Mouse (Mus musculus) liver, embryonic 13.5 days (tissue): Measurements from ENCODE around the gene Rhob. TPM values are rescaled to one million over a fixed set of nuclear protein-coding genes. Genes with fewer than 3 reads are reported as not detected.

Experiments used
- ATAC-seq: fragments of 200-750 bp; cut with Nextera tagmentation; 2 replicates; pipeline ENCODE4 v1.8.0; 2017; ENCODE audit warnings: low read depth, mild to moderate bottlenecking, moderate number of reproducible peaks, moderate library complexity
- DNase-seq: peaks from one replicate; pipeline ENCODE4 v3.0.0; 2022
- H3K27ac ChIP-seq: fragments of 300-500 bp; sonication (generic); 2 replicates; pipeline ENCODE4 v1.5.1; 2015; ENCODE audit warnings: moderate library complexity, mild to moderate bottlenecking, inconsistent platforms
- H3K27me3 ChIP-seq: fragments of 300-500 bp; sonication (generic); 2 replicates; pipeline ENCODE4 v1.6.1; 2015; ENCODE audit warnings: mild to moderate bottlenecking, inconsistent platforms
- H3K36me3 ChIP-seq: fragments of 300-500 bp; sonication (generic); 2 replicates; pipeline ENCODE4 v1.6.1; 2015; ENCODE audit warnings: mild to moderate bottlenecking, inconsistent platforms
- H3K4me1 ChIP-seq: fragments of 300-500 bp; sonication (generic); replicated peaks from 2 replicates; pipeline ENCODE4 v1.6.1; 2015; ENCODE audit warnings: inconsistent platforms
- H3K4me2 ChIP-seq: fragments of 300-500 bp; sonication (generic); 2 replicates; pipeline ENCODE4 v1.6.1; 2015; ENCODE audit warnings: inconsistent platforms, mild to moderate bottlenecking, moderate library complexity
- H3K4me3 ChIP-seq: fragments of 300-500 bp; sonication (generic); replicated peaks from 2 replicates; pipeline ENCODE4 v1.5.1; 2015; ENCODE audit warnings: mild to moderate bottlenecking, inconsistent platforms
- H3K9ac ChIP-seq: fragments of 300-500 bp; sonication (generic); 2 replicates; pipeline ENCODE4 v1.6.1; 2015; ENCODE audit warnings: mild to moderate bottlenecking, inconsistent platforms
- H3K9me3 ChIP-seq: fragments of 300-500 bp; sonication (generic); replicated peaks from 2 replicates; pipeline ENCODE4 v1.6.1; 2016; ENCODE audit warnings: inconsistent platforms
- WGBS: fragments of 180-500 bp; shearing (Covaris S2); methylation state at CpG from one replicate; pipeline ENCODE4 v1.1.7; 2015; ENCODE audit not compliant: insufficient replicate concordance; 5-methylcytosine and 5-hydroxymethylcytosine counted together
- polyA plus RNA-seq: library from polyadenylated mRNA; unstranded; fragments of >200 nt; fragmentation: Nextera tagmentation; extraction: Ambion mirVana; gene quantifications from 2 replicates; pipeline ENCODE4 v1.2.1, GENCODE M21; 2015

Gene Rhob
- polyA plus RNA-seq, 1 experiment from 2014 or later, result 6.0 TPM

GRCm38 (mm10) chr12:8502546-8502945 lies 2.7 kb upstream of the Rhob start:
- Histone ChIP-seq H3K4me3 (no peak overlapping the region), H3K36me3 (no peaks in the 10 kb centered on the region), H3K4me1 (peaks cover 32% of the 10 kb centered on the region), H3K27ac (no peak overlapping the region), H3K4me2 (no peak overlapping the region), H3K9me3 (no peaks in the 10 kb centered on the region), H3K27me3 (peaks cover 16% of the 10 kb centered on the region), H3K9ac (no peak overlapping the region)
- 12% methylated on average over 6 of the region's 6 CpGs for WGBS
- no peak for DNase-seq
- no peak for ATAC-seq

GRCm38 (mm10) chr12:8501571-8502305 lies 1.9 kb upstream of the Rhob start:
- Histone ChIP-seq H3K4me3 (no peak overlapping the region), H3K4me1 (peaks cover 31% of the 10 kb centered on the region), H3K27me3 (peaks cover 16% of the 10 kb centered on the region), H3K27ac (no peak overlapping the region), H3K9ac (no peak overlapping the region), H3K36me3 (no peaks in the 10 kb centered on the region), H3K4me2 (no peak overlapping the region), H3K9me3 (no peaks in the 10 kb centered on the region)
- ATAC-seq, result no peak
- no peak for DNase-seq
- WGBS, result 73% methylated on average over 14 of the region's 14 CpGs

GRCm38 (mm10) chr12:8500597-8501570 lies 1.1 kb upstream of the Rhob start:
- Histone ChIP-seq H3K27ac (peak overlapping the region; percentile 67), H3K4me3 (peak overlapping the region; percentile 73), H3K4me1 (peaks cover 37% of the 10 kb centered on the region), H3K27me3 (peaks cover 16% of the 10 kb centered on the region), H3K9ac (peak overlapping the region; percentile 80), H3K4me2 (peak overlapping the region; percentile 93), H3K9me3 (no peaks in the 10 kb centered on the region), H3K36me3 (no peaks in the 10 kb centered on the region)
- no peak for ATAC-seq
- WGBS, result 44% methylated on average over 17 of the region's 17 CpGs
- DNase-seq, result no peak

GRCm38 (mm10) chr12:8499001-8499870 lies 573 bp downstream of the Rhob start:
- Histone ChIP-seq H3K27ac (peak overlapping the region; percentile 90), H3K36me3 (no peaks in the 10 kb centered on the region), H3K9ac (peak overlapping the region; percentile 80), H3K4me2 (peak overlapping the region; percentile 93), H3K4me1 (peaks cover 37% of the 10 kb centered on the region), H3K27me3 (peaks cover 16% of the 10 kb centered on the region), H3K9me3 (no peaks in the 10 kb centered on the region), H3K4me3 (peak overlapping the region; percentile 73)
- ATAC-seq (no peak; the same call in 1 of the 2 replicates), DNase-seq (peak; percentile 24)
- under 1% methylated on average over 99 of the region's 99 CpGs for WGBS

GRCm38 (mm10) chr12:8498591-8499000 lies 1.2 kb downstream of the Rhob start:
- H3K4me2 ChIP-seq, result peak overlapping the region; percentile 93
- DNase-seq (no peak), ATAC-seq (no peak)
- H3K9me3 ChIP-seq, result no peaks in the 10 kb centered on the region
- WGBS, result 9% methylated on average over 12 of the region's 13 CpGs
- H3K27me3 ChIP-seq, result peaks cover 16% of the 10 kb centered on the region
- H3K4me1 ChIP-seq, result peaks cover 37% of the 10 kb centered on the region
- peak overlapping the region; percentile 73 for H3K4me3 ChIP-seq
- H3K9ac ChIP-seq, result peak overlapping the region; percentile 80
- H3K36me3 ChIP-seq, result no peaks in the 10 kb centered on the region
- peak overlapping the region; percentile 90 for H3K27ac ChIP-seq

GRCm38 (mm10) chr12:8498148-8498571 lies 1.6 kb downstream of the Rhob start:
- H3K36me3 ChIP-seq, result no peaks in the 10 kb centered on the region
- DNase-seq, result no peak
- H3K4me1 ChIP-seq, result peaks cover 37% of the 10 kb centered on the region
- H3K27ac ChIP-seq, result no peak overlapping the region
- H3K27me3 ChIP-seq, result peaks cover 16% of the 10 kb centered on the region
- peak overlapping the region; percentile 73 for H3K4me3 ChIP-seq
- no peak for ATAC-seq
- no peaks in the 10 kb centered on the region for H3K9me3 ChIP-seq
- WGBS, result 44% methylated on average over 8 of the region's 8 CpGs
- peak overlapping the region; percentile 80 for H3K9ac ChIP-seq
- peak overlapping the region; percentile 93 for H3K4me2 ChIP-seq

- Histone ChIP-seq H3K27me3 (peaks cover 16% of the 10 kb centered on the region), H3K27ac (no peak overlapping the region), H3K9me3 (no peaks in the 10 kb centered on the region), H3K9ac (no peak overlapping the region), H3K4me2 (peak overlapping the region; percentile 93), H3K4me1 (peaks cover 37% of the 10 kb centered on the region), H3K4me3 (no peak overlapping the region), H3K36me3 (no peaks in the 10 kb centered on the region)
- DNase-seq, result no peak
- WGBS, result 49% methylated on average over 2 of the region's 2 CpGs
- no peak for ATAC-seq
Observed at GRCm38 (mm10) chr12:8497314-8497706, 2.5 kb downstream of the Rhob start.

GRCm38 (mm10) chr12:8496679-8497313 lies 3.0 kb downstream of the Rhob start:
- Histone ChIP-seq H3K36me3 (no peaks in the 10 kb centered on the region), H3K27ac (peak overlapping the region; percentile 39; the same call in 1 of the 2 replicates), H3K9me3 (no peaks in the 10 kb centered on the region), H3K4me1 (peaks cover 37% of the 10 kb centered on the region), H3K9ac (no peak overlapping the region), H3K4me3 (no peak overlapping the region), H3K27me3 (peaks cover 16% of the 10 kb centered on the region), H3K4me2 (no peak overlapping the region)
- WGBS, result 51% methylated on average over 2 of the region's 2 CpGs
- ATAC-seq, result no peak
- DNase-seq, result no peak

- no peaks in the 10 kb centered on the region for H3K9me3 ChIP-seq
- H3K27ac ChIP-seq, result peak overlapping the region; percentile 39; the same call in 1 of the 2 replicates
- DNase-seq (no peak), ATAC-seq (no peak)
- no peaks in the 10 kb centered on the region for H3K36me3 ChIP-seq
- peak overlapping the region; percentile 12; the same call in 1 of the 2 replicates for H3K4me2 ChIP-seq
- no peak overlapping the region for H3K9ac ChIP-seq
- H3K27me3 ChIP-seq, result peaks cover 16% of the 10 kb centered on the region
- H3K4me3 ChIP-seq, result no peak overlapping the region
- 40% methylated on average over 15 of the region's 15 CpGs for WGBS
- peaks cover 34% of the 10 kb centered on the region for H3K4me1 ChIP-seq
Observed at GRCm38 (mm10) chr12:8495881-8496678, 3.7 kb downstream of the Rhob start.

- peaks cover 25% of the 10 kb centered on the region for H3K4me1 ChIP-seq
- peaks cover 16% of the 10 kb centered on the region for H3K27me3 ChIP-seq
- 53% methylated on average over 3 of the region's 3 CpGs for WGBS
- no peak overlapping the region for H3K27ac ChIP-seq
- H3K9ac ChIP-seq, result no peak overlapping the region
- no peak overlapping the region for H3K4me2 ChIP-seq
- no peak overlapping the region for H3K4me3 ChIP-seq
- no peaks in the 10 kb centered on the region for H3K36me3 ChIP-seq
- no peak for ATAC-seq
- DNase-seq, result no peak
- H3K9me3 ChIP-seq, result no peaks in the 10 kb centered on the region
Observed at GRCm38 (mm10) chr12:8494675-8495074, 5.1 kb downstream of the Rhob start.
